Mouse (Mus musculus): ENCODE results near the gene Chst5. TPM values are rescaled to one million over a fixed set of nuclear protein-coding genes. Genes with fewer than 3 reads are reported as not detected.
"Not testable (repeated sequence)": the region's sequence is repeated elsewhere in the genome, so short reads cannot be mapped to it uniquely, and the experiment has no call there.

The Chst5 gene
- polyA plus RNA-seq, 1 experiment from 2014 or later: 0.99 TPM

DNA sequence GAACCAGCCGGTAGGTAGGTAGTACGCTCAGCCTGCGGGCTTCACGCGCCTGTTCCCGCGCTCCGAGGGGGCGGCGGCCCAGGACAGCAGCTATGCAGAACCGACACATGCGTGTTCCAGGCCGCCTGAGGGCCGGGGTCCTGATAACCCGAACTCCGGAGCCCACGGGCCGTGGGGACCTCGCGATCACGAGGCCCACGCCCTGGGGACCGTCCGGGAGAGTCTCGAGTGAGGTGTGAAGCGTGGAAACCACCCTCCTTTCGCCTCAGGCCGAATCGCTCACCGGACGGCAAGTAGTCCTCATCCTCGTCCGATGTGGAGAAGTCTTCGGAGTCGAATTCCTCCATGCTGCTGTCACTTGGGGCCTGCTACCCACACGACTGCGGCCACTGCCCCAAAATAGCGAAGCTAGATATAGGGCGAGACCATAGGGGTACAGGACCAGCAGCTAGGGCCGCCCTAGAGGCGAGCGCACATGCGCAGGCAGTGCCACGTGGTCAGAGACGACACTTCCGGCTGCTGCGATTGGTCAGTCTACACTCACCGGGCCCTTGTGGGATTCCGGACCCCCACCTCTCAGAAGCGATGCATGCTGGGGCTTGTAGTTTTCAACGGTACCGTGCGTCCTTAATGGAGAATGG is 56.3 kb downstream of the Chst5 start, which contains the start of gene Cfdp1:
Gene Cfdp1, minus strand, starts transcription at position 431 of the 641 bp plus-strand sequence.
- H3K36me3 ChIP-seq (ENCODE audit: control insufficient read depth, insufficient read depth, low read length): no peaks in the 10 kb centered on the region
- under 1% methylated on average over 53 of the region's 53 CpGs for whole genome bisulfite sequencing (ENCODE audit: insufficient replicate concordance)
- H3K27me3 ChIP-seq (ENCODE audit: control insufficient read depth, insufficient read depth, low read length): no peaks in the 10 kb centered on the region
- H3K9ac ChIP-seq (ENCODE audit: low read depth, low read length): peak within 1 kb of the TSS; percentile 86
- peak within 1 kb of the TSS; percentile 87 for H3K4me2 ChIP-seq
- peak; percentile 100 for ATAC-seq (replicated peaks; ENCODE audit: insufficient number of reproducible peaks, low FRiP score, low TSS enrichment)
- peaks cover 10% of the 10 kb centered on the region; the same call in 1 of the 2 replicates for H3K4me1 ChIP-seq (ENCODE audit: control insufficient read depth, insufficient read depth, low read length)
- peak within 1 kb of the TSS; percentile 57; the same call in 1 of the 2 replicates for H3K27ac ChIP-seq (ENCODE audit: low read depth, low read length)
- H3K4me3 ChIP-seq (ENCODE audit: low read depth, low read length): peak within 1 kb of the TSS; percentile 93
- no peaks in the 10 kb centered on the region for H3K9me3 ChIP-seq (replicated peaks; ENCODE audit: control insufficient read depth, low read length)

DNA sequence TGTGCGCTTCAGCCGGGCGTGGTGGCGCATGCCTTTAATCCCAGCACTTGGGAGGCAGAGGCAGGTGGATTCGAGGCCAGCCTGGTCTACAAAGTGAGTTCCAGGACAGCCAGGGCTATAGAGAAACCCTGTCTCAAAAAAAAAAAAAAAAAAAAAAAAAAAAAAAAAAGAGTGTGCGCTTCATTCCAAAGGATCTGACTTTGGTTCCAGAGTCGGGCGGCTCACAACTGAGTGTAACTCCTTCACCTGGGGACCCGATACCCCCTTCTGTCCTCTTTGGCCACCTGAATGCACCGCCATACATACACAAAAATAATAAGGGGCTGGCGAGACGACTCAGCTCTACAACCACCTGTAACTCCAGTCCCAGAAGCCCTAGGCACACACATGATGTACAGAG is 57.0 kb downstream of the Chst5 start:
- not testable (repeated sequence) for ATAC-seq (replicated peaks; ENCODE audit: insufficient number of reproducible peaks, low FRiP score, low TSS enrichment)

DNA sequence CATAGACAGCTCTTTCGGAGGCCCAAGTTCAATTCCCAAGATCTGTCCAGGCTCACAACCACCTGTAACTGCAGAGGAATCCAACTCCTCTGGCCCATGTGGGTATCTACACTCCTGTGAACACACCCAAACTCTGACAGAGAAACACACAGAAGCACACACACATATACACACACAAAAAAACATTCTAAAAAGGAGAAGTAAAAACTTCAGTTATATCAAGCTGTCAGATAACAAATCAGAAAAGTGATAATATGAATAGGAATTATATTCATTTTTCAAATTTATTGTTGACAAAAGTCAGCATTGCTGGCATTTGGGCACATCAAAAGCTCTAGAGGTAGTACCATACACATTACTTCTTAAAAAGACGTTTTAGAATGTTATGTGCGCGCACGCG is 63.5 kb downstream of the Chst5 start:
- 0 out of 2 replicates have a peak, but pooled peaks cover 6% of the 10 kb centered on the region for H3K4me1 ChIP-seq (ENCODE audit: control insufficient read depth, insufficient read depth, low read length)
- no peak overlapping the region for H3K9ac ChIP-seq (ENCODE audit: low read depth, low read length)
- 90% methylated on average over 6 of the region's 6 CpGs for WGBS (ENCODE audit: insufficient replicate concordance)
- no peaks in the 10 kb centered on the region for H3K27me3 ChIP-seq (ENCODE audit: control insufficient read depth, insufficient read depth, low read length)
- H3K9me3 ChIP-seq (replicated peaks; ENCODE audit: control insufficient read depth, low read length): no peaks in the 10 kb centered on the region
- H3K4me3 ChIP-seq (ENCODE audit: low read depth, low read length): no peak overlapping the region
- H3K27ac ChIP-seq (ENCODE audit: low read depth, low read length): no peak overlapping the region
- no peak overlapping the region for H3K4me2 ChIP-seq
- no peak for ATAC-seq (replicated peaks; ENCODE audit: insufficient number of reproducible peaks, low FRiP score, low TSS enrichment)
- H3K36me3 ChIP-seq (ENCODE audit: control insufficient read depth, insufficient read depth, low read length): peaks cover 4% of the 10 kb centered on the region; the same call in 1 of the 2 replicates

More for the DNA sequence above, 57.0 kb downstream of the Chst5 start:
- peak overlapping the region; percentile 87 for H3K4me2 ChIP-seq
- peak overlapping the region; percentile 86 for H3K9ac ChIP-seq (ENCODE audit: low read depth, low read length)
- H3K9me3 ChIP-seq (replicated peaks; ENCODE audit: control insufficient read depth, low read length); H3K36me3 ChIP-seq (ENCODE audit: control insufficient read depth, insufficient read depth, low read length); H3K27ac ChIP-seq (ENCODE audit: low read depth, low read length); H3K27me3 ChIP-seq (ENCODE audit: control insufficient read depth, insufficient read depth, low read length): not testable (repeated sequence)
- H3K4me3 ChIP-seq (ENCODE audit: low read depth, low read length): peak overlapping the region; percentile 93
- 52% methylated on average over 12 of the region's 12 CpGs for WGBS (ENCODE audit: insufficient replicate concordance)
- peaks cover 12% of the 10 kb centered on the region; the same call in 1 of the 2 replicates for H3K4me1 ChIP-seq (ENCODE audit: control insufficient read depth, insufficient read depth, low read length)

Other genes starting within 250 kb of the Chst5 start
- not detected in 2 replicates for gene Ctrb1, start 219.4 kb downstream of the Chst5 start, polyA plus RNA-seq (2014; fragmentation: Nextera tagmentation; extraction: Ambion mirVana)
- 46.6 and 53.8 TPM in 2 replicates for gene Bcar1, start 166.6 kb downstream of the Chst5 start, polyA plus RNA-seq (2014; fragmentation: Nextera tagmentation; extraction: Ambion mirVana)
- gene Cfdp1, start 56.2 kb downstream of the Chst5 start, polyA plus RNA-seq (2014; fragmentation: Nextera tagmentation; extraction: Ambion mirVana): 163 and 173 TPM in 2 replicates
- 4.5 and 5.8 TPM in 2 replicates for gene Tmem170, start 33.7 kb downstream of the Chst5 start, polyA plus RNA-seq (2014; fragmentation: Nextera tagmentation; extraction: Ambion mirVana)
- gene Tmem231, start 23.4 kb upstream of the Chst5 start, polyA plus RNA-seq (2014; fragmentation: Nextera tagmentation; extraction: Ambion mirVana): 5.0 and 5.6 TPM in 2 replicates
- gene Gabarapl2, start 30.3 kb upstream of the Chst5 start, polyA plus RNA-seq (2014; fragmentation: Nextera tagmentation; extraction: Ambion mirVana): 177 and 191 TPM in 2 replicates
- gene Adat1, start 81.9 kb upstream of the Chst5 start, polyA plus RNA-seq (2014; fragmentation: Nextera tagmentation; extraction: Ambion mirVana): 6.1 and 7.1 TPM in 2 replicates
- 176 and 181 TPM in 2 replicates for gene Kars, start 100.9 kb upstream of the Chst5 start, polyA plus RNA-seq (2014; fragmentation: Nextera tagmentation; extraction: Ambion mirVana)
- 16.7 and 18.5 TPM in 2 replicates for gene Terf2ip, start 101.0 kb upstream of the Chst5 start, polyA plus RNA-seq (2014; fragmentation: Nextera tagmentation; extraction: Ambion mirVana)
- 0.37 TPM in 1 of 2 replicates, not detected in the other for gene Gm6793, start 104.6 kb upstream of the Chst5 start, polyA plus RNA-seq (2014; fragmentation: Nextera tagmentation; extraction: Ambion mirVana)